Mouse (Mus musculus) gastrocnemius, adult 2 months (tissue): ENCODE results near the gene Gm21760. TPM values are rescaled to one million over a fixed set of nuclear protein-coding genes. Genes with fewer than 3 reads are reported as not detected.
"Not testable (repeated sequence)": the region's sequence is repeated elsewhere in the genome, so short reads cannot be mapped to it uniquely, and the experiment has no call there.

ENCODE experiments used
- DNase-seq: peaks from one replicate; pipeline ENCODE4 v3.0.0; 2022
- H3K27ac ChIP-seq: fragments of 200-600 bp; 2 replicates; pipeline ENCODE4 v1.8.1; 2022; ENCODE audit warnings: mild to moderate bottlenecking
- H3K4me3 ChIP-seq: fragments of 200-600 bp; 2 replicates; pipeline ENCODE4 v1.8.1; 2022; ENCODE audit warnings: mild to moderate bottlenecking, moderate library complexity
- intact Hi-C: fragments of 180-260 bp; cut with DNase I; formaldehyde crosslinking; loops from one replicate; pipeline ENCODE4 v1.15.1; 2025
- long read RNA-seq, 2 experiments: library from polyadenylated mRNA; stranded (forward); transcript quantifications; one replicate each; pipeline ENCODE4 v2.0.0; 2021
- total RNA-seq, 2 experiments: library from RNA; stranded (reverse); gene quantifications; 2 replicates each; pipeline ENCODE4 v1.2.3; 2021

Gm21760 gene
- total RNA-seq: not detected
- long read RNA-seq, experiment 1: 0 reads
- long read RNA-seq, experiment 2: 0 reads

DNA sequence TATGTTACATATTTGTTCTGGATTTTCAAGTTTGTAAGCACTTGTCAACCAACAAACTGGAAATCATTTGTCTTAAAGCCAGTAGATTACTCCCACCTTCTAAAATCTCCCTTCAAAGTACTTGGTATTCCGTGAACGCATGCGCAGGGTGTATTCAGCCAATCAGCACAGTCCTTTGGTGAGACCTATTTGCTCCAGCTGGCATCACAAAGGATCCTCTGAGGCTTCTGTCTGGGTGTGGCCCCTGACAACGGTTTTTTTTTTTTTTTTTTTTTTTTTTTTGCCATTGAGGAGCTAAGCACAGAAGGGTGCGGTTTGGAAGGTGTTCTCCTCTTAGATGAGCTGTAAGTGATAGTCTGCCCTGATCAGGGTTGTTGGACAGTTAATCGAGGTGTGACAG is at the start of gene Gm21760:
Gene Gm21760, plus strand, starts transcription at position 301 of the 400 bp plus-strand sequence.
- intact Hi-C loops, H3K4me3 ChIP-seq, DNase-seq, H3K27ac ChIP-seq: not testable (repeated sequence)
